Mouse (Mus musculus): ENCODE measurements around the gene Tfb2m. TPM values are rescaled to one million over a fixed set of nuclear protein-coding genes. Genes with fewer than 3 reads are reported as not detected.

Tfb2m gene
- polyA plus RNA-seq, 1 experiment from 2014 or later = 24.7 TPM

DNA sequence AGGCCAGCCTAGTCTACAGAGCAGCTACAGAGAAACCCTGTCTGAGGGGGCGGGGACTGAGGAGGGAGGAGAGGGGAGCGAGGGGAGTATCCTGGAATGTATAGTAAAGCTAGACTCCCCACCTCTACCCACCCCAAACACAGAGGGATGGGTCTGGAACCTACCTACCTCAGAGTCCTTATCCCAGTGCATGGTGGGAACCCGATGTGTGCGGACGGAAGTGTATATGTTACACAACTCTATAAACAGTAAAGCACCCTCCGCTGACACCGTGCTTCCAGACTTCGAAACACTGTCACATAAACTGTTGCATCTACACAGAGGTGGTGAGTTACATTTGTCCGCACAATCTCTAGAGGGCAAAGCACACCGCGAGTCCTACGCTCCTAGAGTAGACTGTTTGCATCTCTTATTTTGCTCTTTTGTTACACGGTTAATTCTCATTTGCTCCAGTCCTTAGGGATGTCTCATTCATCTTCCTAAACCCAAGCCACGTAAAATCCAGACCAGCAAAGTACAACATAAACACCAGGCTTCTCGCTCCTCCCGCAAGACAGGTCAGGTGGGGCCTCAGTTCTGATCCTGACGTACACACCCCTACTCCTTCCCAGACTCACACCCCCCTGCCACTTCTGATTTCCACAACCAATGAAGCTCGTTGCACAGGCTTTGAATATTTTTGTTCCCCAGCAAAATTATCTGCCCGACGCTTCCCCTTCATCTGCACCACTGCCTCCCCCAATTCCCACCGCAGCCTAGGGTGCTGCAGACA, 28.9 kb downstream of the Tfb2m start:
- no peaks in the 10 kb centered on the region for H3K9me3 ChIP-seq
- H3K27me3 ChIP-seq (ENCODE audit: insufficient read depth, poor library complexity, severe bottlenecking) = no peaks in the 10 kb centered on the region
- H3K27ac ChIP-seq = peak overlapping the region; percentile 87
- peak overlapping the region; percentile 86 for H3K4me3 ChIP-seq
- H3K36me3 ChIP-seq = no peaks in the 10 kb centered on the region
- DNase-seq (ENCODE audit: low spot score) = no peak
- WGBS = under 1% methylated on average over 21 of the region's 21 CpGs
- peaks cover 6% of the 10 kb centered on the region for H3K4me1 ChIP-seq

DNA sequence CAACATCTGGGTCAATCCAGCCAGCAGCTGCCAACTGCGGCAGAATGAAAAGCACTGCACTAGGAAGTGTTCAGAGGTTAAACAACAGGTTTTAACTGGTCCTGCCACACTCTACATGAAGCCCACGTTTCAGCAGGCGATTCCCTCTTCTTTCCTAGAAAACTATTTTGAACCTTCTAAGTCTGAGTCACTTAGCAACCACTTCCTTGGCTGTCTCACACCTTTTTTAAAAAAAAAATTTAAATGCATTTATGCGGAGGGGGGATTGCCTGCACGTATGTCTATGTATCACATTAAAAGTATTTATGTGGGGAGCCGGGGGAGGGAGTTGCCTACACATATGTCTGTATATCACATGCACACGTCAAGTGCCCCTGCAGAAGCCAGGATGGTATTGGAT, 34.2 kb downstream of the Tfb2m start:
- WGBS = 81% methylated on average over 7 of the region's 7 CpGs

GRCm38 (mm10) chr1:179510546-179511340, 35.3 kb downstream of the Tfb2m start:
- Histone ChIP-seq H3K4me1 (peaks cover 3% of the 10 kb centered on the region; the same call in 1 of the 2 replicates), H3K9me3 (no peaks in the 10 kb centered on the region), H3K27me3 (ENCODE audit: insufficient read depth, poor library complexity, severe bottlenecking) (no peaks in the 10 kb centered on the region), H3K36me3 (no peaks in the 10 kb centered on the region), H3K27ac (no peak overlapping the region), H3K4me3 (no peak overlapping the region)
- DNase-seq (ENCODE audit: low spot score) = no peak
- WGBS = 80% methylated on average over 13 of the region's 13 CpGs

More for the DNA sequence above, 34.2 kb downstream of the Tfb2m start:
- Histone ChIP-seq H3K36me3 (no peaks in the 10 kb centered on the region), H3K4me3 (no peak overlapping the region), H3K27me3 (ENCODE audit: insufficient read depth, poor library complexity, severe bottlenecking) (no peaks in the 10 kb centered on the region), H3K4me1 (peaks cover 9% of the 10 kb centered on the region), H3K27ac (no peak overlapping the region), H3K9me3 (no peaks in the 10 kb centered on the region)
- DNase-seq (ENCODE audit: low spot score) = no peak

- 57% methylated on average over 9 of the region's 9 CpGs for WGBS
- Histone ChIP-seq H3K27me3 (ENCODE audit: insufficient read depth, poor library complexity, severe bottlenecking) (no peaks in the 10 kb centered on the region), H3K4me1 (peaks cover 3% of the 10 kb centered on the region; the same call in 1 of the 2 replicates), H3K27ac (no peak overlapping the region), H3K9me3 (no peaks in the 10 kb centered on the region), H3K36me3 (no peaks in the 10 kb centered on the region), H3K4me3 (no peak overlapping the region)
- DNase-seq (ENCODE audit: low spot score) = no peak
These were observed 39.3 kb downstream of the Tfb2m start for GRCm38 (mm10) chr1:179506530-179507315.

GRCm38 (mm10) chr1:179502565-179502964, 43.5 kb downstream of the Tfb2m start:
- Histone ChIP-seq H3K9me3 (no peaks in the 10 kb centered on the region), H3K4me1 (peaks cover 6% of the 10 kb centered on the region; the same call in 1 of the 2 replicates), H3K27me3 (ENCODE audit: insufficient read depth, poor library complexity, severe bottlenecking) (no peaks in the 10 kb centered on the region), H3K27ac (no peak overlapping the region), H3K36me3 (0 out of 2 replicates have a peak, but pooled peaks cover under 1% of the 10 kb centered on the region), H3K4me3 (no peak overlapping the region)
- WGBS = 16% methylated on average over 3 of the region's 3 CpGs
- no peak for DNase-seq (ENCODE audit: low spot score)

- 62% methylated on average over 3 of the region's 3 CpGs for WGBS
- H3K36me3 ChIP-seq = 0 out of 2 replicates have a peak, but pooled peaks cover 3% of the 10 kb centered on the region
- no peak overlapping the region for H3K27ac ChIP-seq
- H3K9me3 ChIP-seq = no peaks in the 10 kb centered on the region
- no peak overlapping the region for H3K4me3 ChIP-seq
- DNase-seq (ENCODE audit: low spot score) = no peak
- H3K27me3 ChIP-seq (ENCODE audit: insufficient read depth, poor library complexity, severe bottlenecking) = no peaks in the 10 kb centered on the region
- H3K4me1 ChIP-seq = peaks cover 6% of the 10 kb centered on the region; the same call in 1 of the 2 replicates
These were observed 46.8 kb downstream of the Tfb2m start for GRCm38 (mm10) chr1:179499257-179499656.

DNA sequence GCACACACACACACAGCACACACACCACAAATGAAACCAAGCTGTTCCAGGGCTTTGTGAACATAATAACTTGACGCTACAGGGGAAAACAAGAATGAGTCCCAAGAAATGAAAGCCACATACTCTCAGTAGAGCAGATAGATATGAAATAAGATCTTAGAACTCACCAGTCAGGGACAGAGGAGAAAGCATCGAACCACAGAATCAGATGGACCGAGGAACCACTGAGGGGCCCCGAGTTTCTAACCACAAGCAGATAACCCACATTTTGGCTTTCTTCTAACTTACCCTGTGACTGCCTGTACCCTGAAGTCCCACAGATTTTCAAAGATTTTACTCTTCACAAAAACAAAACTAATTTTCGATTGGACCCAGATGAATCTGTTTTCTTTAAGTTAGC, 53.2 kb downstream of the Tfb2m start:
- peaks cover 6% of the 10 kb centered on the region; the same call in 1 of the 2 replicates for H3K36me3 ChIP-seq
- H3K4me3 ChIP-seq = no peak overlapping the region
- H3K4me1 ChIP-seq = peaks cover 7% of the 10 kb centered on the region
- H3K27me3 ChIP-seq (ENCODE audit: insufficient read depth, poor library complexity, severe bottlenecking) = no peaks in the 10 kb centered on the region
- no peaks in the 10 kb centered on the region for H3K9me3 ChIP-seq
- DNase-seq (ENCODE audit: low spot score) = no peak
- WGBS = 84% methylated on average over 5 of the region's 5 CpGs
- no peak overlapping the region for H3K27ac ChIP-seq

DNA sequence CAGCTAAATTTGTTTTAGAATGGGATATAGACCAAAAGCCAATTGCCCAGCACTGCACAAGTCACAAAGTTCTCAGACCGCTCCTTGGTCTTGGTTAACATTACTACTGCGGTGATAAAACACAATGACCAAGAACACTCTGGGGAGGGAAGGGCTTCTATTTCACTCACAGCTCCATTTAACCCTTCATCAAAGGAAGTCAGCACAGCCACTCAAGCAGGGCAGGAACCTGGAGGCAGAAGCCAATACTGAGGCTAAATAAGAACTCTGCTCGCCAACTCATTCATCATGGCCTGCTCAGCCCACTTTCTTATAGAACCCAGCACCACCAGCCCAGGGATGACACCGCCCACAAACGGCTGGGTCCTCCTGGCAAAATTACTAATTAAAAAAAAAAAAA, 57.5 kb downstream of the Tfb2m start:
- peaks cover 3% of the 10 kb centered on the region; the same call in 1 of the 2 replicates for H3K36me3 ChIP-seq
- H3K27ac ChIP-seq = no peak overlapping the region
- no peak for DNase-seq (ENCODE audit: low spot score)
- H3K9me3 ChIP-seq = no peaks in the 10 kb centered on the region
- no peak overlapping the region for H3K4me3 ChIP-seq
- 93% methylated on average over 5 of the region's 5 CpGs for WGBS
- no peaks in the 10 kb centered on the region for H3K27me3 ChIP-seq (ENCODE audit: insufficient read depth, poor library complexity, severe bottlenecking)
- peaks cover 24% of the 10 kb centered on the region for H3K4me1 ChIP-seq

DNA sequence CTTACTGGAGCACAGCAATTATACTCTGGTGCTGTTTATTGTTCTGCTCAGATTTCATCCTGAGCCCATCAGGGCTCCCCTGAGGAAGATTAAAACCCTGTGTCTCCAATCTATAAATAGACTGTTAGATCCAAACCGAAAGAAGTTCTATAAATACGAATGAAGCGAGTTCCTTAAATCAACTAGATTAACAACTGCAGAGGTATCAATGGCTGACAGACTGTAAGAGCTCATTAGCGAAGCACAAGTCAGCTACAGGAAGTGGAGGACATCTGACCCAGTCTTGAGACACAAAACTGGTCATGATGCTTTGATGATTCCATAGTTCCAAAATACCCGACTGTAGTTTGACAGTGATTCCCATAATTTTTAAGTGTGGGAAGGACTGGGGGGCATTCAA, 58.1 kb downstream of the Tfb2m start:
- Histone ChIP-seq H3K9me3 (no peaks in the 10 kb centered on the region), H3K4me1 (peaks cover 24% of the 10 kb centered on the region), H3K4me3 (no peak overlapping the region), H3K36me3 (peaks cover 3% of the 10 kb centered on the region; the same call in 1 of the 2 replicates), H3K27me3 (ENCODE audit: insufficient read depth, poor library complexity, severe bottlenecking) (no peaks in the 10 kb centered on the region), H3K27ac (no peak overlapping the region)
- WGBS = 58% methylated on average over 5 of the region's 5 CpGs
- no peak for DNase-seq (ENCODE audit: low spot score)

- H3K4me1 ChIP-seq = peaks cover 24% of the 10 kb centered on the region
- H3K27me3 ChIP-seq (ENCODE audit: insufficient read depth, poor library complexity, severe bottlenecking) = no peaks in the 10 kb centered on the region
- peak overlapping the region; percentile 22; the same call in 1 of the 2 replicates for H3K27ac ChIP-seq
- no peak for DNase-seq (ENCODE audit: low spot score)
- H3K36me3 ChIP-seq = peaks cover 3% of the 10 kb centered on the region; the same call in 1 of the 2 replicates
- H3K9me3 ChIP-seq = no peaks in the 10 kb centered on the region
- no peak overlapping the region for H3K4me3 ChIP-seq
- WGBS = 84% methylated on average over 2 of the region's 2 CpGs
These were observed 58.8 kb downstream of the Tfb2m start for GRCm38 (mm10) chr1:179487238-179487637.

DNA sequence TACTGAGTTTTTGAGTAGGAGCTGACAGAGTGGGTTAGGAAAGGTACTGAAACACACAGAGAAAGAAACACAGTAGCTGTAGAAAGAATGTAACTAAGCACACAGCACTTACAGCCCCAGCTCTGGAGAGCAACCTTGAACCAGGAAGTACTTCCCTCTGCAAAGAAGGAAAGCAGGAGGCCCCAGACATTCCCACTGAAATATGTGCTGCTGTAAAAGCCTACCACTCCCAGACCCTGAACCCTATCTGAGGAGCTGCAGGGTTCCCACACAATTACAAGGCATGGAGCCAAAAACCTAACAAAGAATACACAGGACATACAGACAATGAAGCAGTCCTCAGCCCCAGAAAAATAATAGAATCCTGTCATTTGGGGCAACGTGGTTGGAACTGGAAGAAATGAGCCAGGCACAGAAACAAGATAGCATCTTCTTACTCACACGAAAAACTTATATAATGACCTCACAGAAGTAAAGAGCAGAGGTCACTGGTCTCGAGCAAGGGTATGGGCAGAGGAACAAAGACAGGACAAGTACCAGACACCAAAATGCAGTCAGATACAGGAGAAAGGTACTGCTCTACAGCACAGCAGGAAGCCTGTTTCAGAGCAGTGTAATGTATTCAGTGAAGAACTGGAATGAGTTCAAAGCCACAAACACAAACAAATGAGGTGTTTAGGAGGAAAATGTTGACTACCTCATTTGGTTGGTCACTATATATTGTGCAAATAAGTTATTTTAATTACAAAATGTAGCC, 60.1 kb downstream of the Tfb2m start:
- Histone ChIP-seq H3K36me3 (peaks cover 3% of the 10 kb centered on the region; the same call in 1 of the 2 replicates), H3K27ac (peak overlapping the region; percentile 69), H3K4me3 (no peak overlapping the region), H3K4me1 (peaks cover 24% of the 10 kb centered on the region), H3K27me3 (ENCODE audit: insufficient read depth, poor library complexity, severe bottlenecking) (no peaks in the 10 kb centered on the region), H3K9me3 (no peaks in the 10 kb centered on the region)
- DNase-seq (ENCODE audit: low spot score) = no peak
- 33% methylated on average over 3 of the region's 3 CpGs for WGBS

DNA sequence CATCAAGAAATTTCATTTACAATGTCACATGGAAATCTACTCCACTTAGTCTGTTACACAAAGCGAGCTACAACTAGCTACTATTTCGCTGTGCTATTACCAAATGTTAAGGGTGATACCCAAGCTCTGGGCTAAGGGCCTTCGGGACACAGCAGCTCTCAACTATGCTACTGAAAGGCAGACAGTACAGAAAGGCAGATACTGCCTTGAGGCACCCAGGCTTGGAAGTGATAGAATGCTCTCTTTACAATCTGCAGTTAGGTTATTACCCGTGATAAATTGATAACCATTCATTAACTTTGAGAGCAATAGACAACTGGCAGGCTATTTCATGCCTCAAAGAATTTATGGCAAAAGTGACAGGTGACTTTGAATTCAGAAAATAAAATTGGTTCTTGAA, 65.2 kb downstream of the Tfb2m start:
- Histone ChIP-seq H3K4me3 (no peak overlapping the region), H3K4me1 (peaks cover 19% of the 10 kb centered on the region), H3K27ac (no peak overlapping the region), H3K36me3 (no peaks in the 10 kb centered on the region), H3K9me3 (no peaks in the 10 kb centered on the region), H3K27me3 (ENCODE audit: insufficient read depth, poor library complexity, severe bottlenecking) (no peaks in the 10 kb centered on the region)
- 84% methylated on average over 4 of the region's 4 CpGs for WGBS
- DNase-seq (ENCODE audit: low spot score) = no peak
